Mouse (Mus musculus) midbrain, embryonic 14.5 days (tissue): ENCODE results near the gene Bckdk. TPM values are rescaled to one million over a fixed set of nuclear protein-coding genes. Genes with fewer than 3 reads are reported as not detected.

Experiments used
- ATAC-seq: fragments of 200-750 bp; cut with Nextera tagmentation; 2 replicates; pipeline ENCODE4 v1.8.0; 2017; ENCODE audit warnings: moderate number of reproducible peaks, moderate library complexity; ENCODE audit not compliant: low FRiP score, low TSS enrichment
- DNase-seq: peaks from one replicate; pipeline ENCODE4 v3.0.0-alpha.2; 2015
- H3K27ac ChIP-seq: fragments of 300-500 bp; sonication (generic); replicated peaks from 2 replicates; pipeline ENCODE4 v1.5.1; 2014; ENCODE audit warnings: mild to moderate bottlenecking, low read depth, low read length, moderate library complexity
- H3K27me3 ChIP-seq: fragments of 300-500 bp; sonication (generic); 2 replicates; pipeline ENCODE4 v1.6.1; 2014; ENCODE audit warnings: low read length, control low read depth, mixed read lengths; ENCODE audit not compliant: control insufficient read depth, insufficient read depth
- H3K36me3 ChIP-seq: fragments of 300-500 bp; sonication (generic); 2 replicates; pipeline ENCODE4 v1.6.1; 2014; ENCODE audit warnings: low read length, control low read depth; ENCODE audit not compliant: control insufficient read depth, insufficient read depth
- H3K4me1 ChIP-seq: fragments of 300-500 bp; sonication (generic); 2 replicates; pipeline ENCODE4 v1.6.1; 2014; ENCODE audit warnings: mild to moderate bottlenecking, antibody characterized with exemption, low read length, control low read depth; ENCODE audit not compliant: control insufficient read depth, insufficient read depth
- H3K4me2 ChIP-seq: fragments of 300-500 bp; sonication (generic); 2 replicates; pipeline ENCODE4 v1.6.1; 2014; ENCODE audit warnings: mild to moderate bottlenecking, low read length, moderate library complexity
- H3K4me3 ChIP-seq: fragments of 300-500 bp; sonication (generic); replicated peaks from 2 replicates; pipeline ENCODE4 v1.5.1; 2014; ENCODE audit warnings: low read depth, low read length
- H3K9ac ChIP-seq: fragments of 300-500 bp; sonication (generic); replicated peaks from 2 replicates; pipeline ENCODE4 v1.6.1; 2014; ENCODE audit warnings: mild to moderate bottlenecking, low read length, moderate library complexity
- H3K9me3 ChIP-seq: fragments of 300-500 bp; sonication (generic); 2 replicates; pipeline ENCODE4 v1.6.1; 2016; ENCODE audit warnings: low read length, control low read depth, mixed read lengths; ENCODE audit not compliant: control insufficient read depth
- WGBS: fragments of 180-500 bp; shearing (Covaris S2); extraction: QIAGEN DNeasy Blood & Tissue Kit; methylation state at CpG from one replicate; pipeline ENCODE4 v1.1.7; 2014; 5-methylcytosine and 5-hydroxymethylcytosine counted together
- polyA plus RNA-seq: library from polyadenylated mRNA; unstranded; fragments of >200 nt; fragmentation: Nextera tagmentation; extraction: Ambion mirVana; gene quantifications from 2 replicates; pipeline ENCODE4 v1.2.1, GENCODE M21; 2014

Bckdk gene
- polyA plus RNA-seq, 1 experiment from 2014 or later = 77.3 TPM

DNA sequence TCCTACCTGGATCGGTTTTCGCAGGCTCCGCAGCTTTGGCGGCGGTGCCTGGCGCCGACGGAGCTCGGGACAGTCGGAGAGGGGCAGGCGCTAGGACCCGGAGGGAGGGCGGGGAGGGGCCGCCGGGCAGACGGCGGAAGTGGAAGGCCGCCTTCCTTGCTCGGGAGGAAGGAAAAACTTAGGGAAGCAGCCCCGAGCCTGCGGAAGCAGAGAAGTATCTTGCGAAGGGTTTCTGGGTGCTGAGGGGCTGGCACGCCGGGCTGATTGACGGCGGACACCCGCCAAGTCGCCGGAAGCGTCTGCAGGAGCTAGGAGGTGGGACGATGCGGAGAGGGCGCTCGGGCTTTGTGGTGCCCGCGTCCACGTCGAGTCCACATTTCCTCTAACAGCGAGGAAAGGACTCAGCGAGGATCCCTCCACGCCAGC is 27.8 kb upstream of the Bckdk start, which contains the start of gene Zfp646:
Gene Zfp646 (plus strand): TSS at position 181 of the 426 bp plus-strand sequence.
- Histone ChIP-seq H3K4me2 (peak within 1 kb of the TSS; percentile 84), H3K4me3 (peak within 1 kb of the TSS; percentile 95), H3K27me3 (no peaks in the 10 kb centered on the region)

GRCm38 (mm10) chr7:127876467-127877348 is 27.2 kb upstream of the Bckdk start, which contains the start of gene Zfp668:
Gene Zfp668, minus strand, starts transcription at chr7:127876828.
- ATAC-seq = peak; percentile 77
- peaks cover 41% of the 10 kb centered on the region for H3K36me3 ChIP-seq
- H3K9me3 ChIP-seq = no peaks in the 10 kb centered on the region
- peaks cover 23% of the 10 kb centered on the region for H3K4me1 ChIP-seq
- H3K27ac ChIP-seq = peak within 1 kb of the TSS; percentile 99
- no peaks in the 10 kb centered on the region for H3K27me3 ChIP-seq
- H3K9ac ChIP-seq = peak within 1 kb of the TSS; percentile 98
- H3K4me3 ChIP-seq = peak within 1 kb of the TSS; percentile 95
- H3K4me2 ChIP-seq = peak within 1 kb of the TSS; percentile 84
- under 1% methylated on average over 60 of the region's 60 CpGs for WGBS
- peak; percentile 98 for DNase-seq

More for the DNA sequence above, 27.8 kb upstream of the Bckdk start, which contains the start of gene Zfp646:
- peak within 1 kb of the TSS; percentile 99 for H3K27ac ChIP-seq
- H3K36me3 ChIP-seq = peaks cover 35% of the 10 kb centered on the region
- under 1% methylated on average over 41 of the region's 41 CpGs for WGBS
- peaks cover 23% of the 10 kb centered on the region for H3K4me1 ChIP-seq
- H3K9me3 ChIP-seq = no peaks in the 10 kb centered on the region
- ATAC-seq (peak; percentile 88), DNase-seq (peak; percentile 94)
- H3K9ac ChIP-seq = peak within 1 kb of the TSS; percentile 98

GRCm38 (mm10) chr7:127879301-127879700 is 24.6 kb upstream of the Bckdk start:
- Histone ChIP-seq H3K4me2 (no peak overlapping the region), H3K9me3 (no peaks in the 10 kb centered on the region), H3K4me1 (peaks cover 16% of the 10 kb centered on the region), H3K27ac (no peak overlapping the region), H3K4me3 (no peak overlapping the region), H3K27me3 (no peaks in the 10 kb centered on the region), H3K9ac (no peak overlapping the region), H3K36me3 (peaks cover 66% of the 10 kb centered on the region)
- DNase-seq = no peak
- WGBS = 97% methylated on average over 9 of the region's 9 CpGs
- ATAC-seq = no peak

DNA sequence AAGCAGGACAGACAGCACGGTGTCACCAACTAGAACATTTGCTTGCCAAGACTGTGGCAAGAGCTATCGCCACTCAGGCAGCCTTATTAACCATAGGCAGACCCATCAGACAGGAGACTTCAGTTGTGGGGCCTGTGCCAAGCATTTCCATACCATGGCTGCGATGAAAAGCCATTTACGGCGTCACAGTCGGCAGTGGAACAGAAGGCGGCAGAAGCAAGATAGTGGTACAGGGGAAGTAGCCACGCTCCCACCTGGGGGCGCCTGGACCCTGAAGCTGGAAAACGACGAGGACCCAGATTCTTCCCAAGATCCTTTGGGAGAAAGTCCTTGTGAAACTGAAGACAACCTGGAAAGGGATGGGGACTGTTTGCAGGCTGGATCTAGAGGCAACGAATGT is 23.5 kb upstream of the Bckdk start:
- Histone ChIP-seq H3K4me2 (no peak overlapping the region), H3K4me1 (peaks cover 13% of the 10 kb centered on the region), H3K36me3 (peaks cover 75% of the 10 kb centered on the region), H3K9ac (no peak overlapping the region), H3K4me3 (no peak overlapping the region), H3K27ac (no peak overlapping the region), H3K27me3 (no peaks in the 10 kb centered on the region), H3K9me3 (no peaks in the 10 kb centered on the region)
- ATAC-seq = no peak
- DNase-seq = no peak
- 88% methylated on average over 12 of the region's 12 CpGs for WGBS

- Histone ChIP-seq H3K9me3 (no peaks in the 10 kb centered on the region), H3K4me1 (0 out of 2 replicates have a peak, but pooled peaks cover 5% of the 10 kb centered on the region), H3K4me2 (no peak overlapping the region), H3K27me3 (no peaks in the 10 kb centered on the region), H3K4me3 (no peak overlapping the region), H3K36me3 (peaks cover 95% of the 10 kb centered on the region), H3K27ac (no peak overlapping the region), H3K9ac (no peak overlapping the region)
- DNase-seq (no peak), ATAC-seq (no peak)
- 88% methylated on average over 6 of the region's 6 CpGs for WGBS
These were observed 17.9 kb upstream of the Bckdk start for GRCm38 (mm10) chr7:127885951-127886350.

DNA sequence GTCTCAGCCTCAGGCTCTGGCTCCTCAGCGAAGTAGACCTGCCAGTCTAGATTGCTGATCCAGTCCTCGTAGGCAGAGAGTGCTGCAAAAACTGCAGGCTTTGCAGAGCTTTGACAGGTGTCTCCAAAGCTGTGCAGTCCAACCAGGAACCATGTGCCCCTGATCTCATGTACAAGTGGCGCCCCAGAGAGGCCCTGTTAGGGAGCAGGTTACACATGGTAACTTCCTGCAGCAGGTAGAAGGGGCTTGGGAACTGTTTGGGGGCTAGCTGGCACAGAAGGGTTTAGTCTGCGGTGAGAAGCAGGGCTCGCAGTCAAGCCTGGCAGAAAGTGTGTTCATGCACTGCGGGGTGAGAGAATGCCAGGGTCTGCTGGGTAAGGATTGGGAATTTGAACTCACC is 17.3 kb upstream of the Bckdk start:
- DNase-seq (no peak), ATAC-seq (no peak)
- 94% methylated on average over 6 of the region's 6 CpGs for WGBS
- peaks cover 89% of the 10 kb centered on the region for H3K36me3 ChIP-seq
- no peak overlapping the region for H3K4me2 ChIP-seq
- H3K27me3 ChIP-seq = no peaks in the 10 kb centered on the region
- H3K4me1 ChIP-seq = 0 out of 2 replicates have a peak, but pooled peaks cover 5% of the 10 kb centered on the region
- no peaks in the 10 kb centered on the region for H3K9me3 ChIP-seq
- H3K4me3 ChIP-seq = no peak overlapping the region
- no peak overlapping the region for H3K27ac ChIP-seq
- no peak overlapping the region for H3K9ac ChIP-seq

GRCm38 (mm10) chr7:127887191-127887590 is 16.7 kb upstream of the Bckdk start:
- Histone ChIP-seq H3K9ac (no peak overlapping the region), H3K9me3 (no peaks in the 10 kb centered on the region), H3K4me1 (0 out of 2 replicates have a peak, but pooled peaks cover 5% of the 10 kb centered on the region), H3K36me3 (peaks cover 82% of the 10 kb centered on the region), H3K27me3 (no peaks in the 10 kb centered on the region), H3K4me3 (no peak overlapping the region), H3K4me2 (no peak overlapping the region), H3K27ac (no peak overlapping the region)
- no peak for DNase-seq
- no peak for ATAC-seq
- WGBS = 90% methylated on average over 8 of the region's 8 CpGs

DNA sequence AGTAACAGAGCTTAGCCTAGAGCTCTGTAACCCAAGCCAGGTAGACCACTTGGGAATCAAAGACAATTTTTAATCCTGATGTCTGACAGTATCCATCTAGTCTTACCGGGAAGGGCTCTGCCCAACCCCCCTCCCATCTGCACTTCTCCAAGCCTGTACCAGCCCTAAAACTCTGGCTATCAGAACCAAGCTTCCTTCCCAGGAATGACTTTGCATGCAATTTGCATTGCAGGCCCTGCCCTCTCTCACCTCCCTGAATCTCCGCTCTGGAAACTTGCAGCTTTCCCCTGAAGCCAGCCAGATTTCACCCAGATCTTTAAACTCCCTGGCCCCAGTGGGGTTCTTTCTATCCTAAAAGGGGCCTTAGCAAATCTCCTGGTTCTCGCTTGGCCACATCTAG is 16.1 kb upstream of the Bckdk start:
- H3K4me3 ChIP-seq = no peak overlapping the region
- H3K27ac ChIP-seq = no peak overlapping the region
- H3K27me3 ChIP-seq = no peaks in the 10 kb centered on the region
- no peaks in the 10 kb centered on the region for H3K9me3 ChIP-seq
- ATAC-seq (no peak), DNase-seq (no peak)
- no peak overlapping the region for H3K9ac ChIP-seq
- 0 out of 2 replicates have a peak, but pooled peaks cover 5% of the 10 kb centered on the region for H3K4me1 ChIP-seq
- H3K36me3 ChIP-seq = peaks cover 79% of the 10 kb centered on the region
- 82% methylated on average over 3 of the region's 3 CpGs for WGBS
- no peak overlapping the region for H3K4me2 ChIP-seq
